Comparison of ENCODE assay signal across 12 mouse cellular contexts in the genomic region with DNA sequence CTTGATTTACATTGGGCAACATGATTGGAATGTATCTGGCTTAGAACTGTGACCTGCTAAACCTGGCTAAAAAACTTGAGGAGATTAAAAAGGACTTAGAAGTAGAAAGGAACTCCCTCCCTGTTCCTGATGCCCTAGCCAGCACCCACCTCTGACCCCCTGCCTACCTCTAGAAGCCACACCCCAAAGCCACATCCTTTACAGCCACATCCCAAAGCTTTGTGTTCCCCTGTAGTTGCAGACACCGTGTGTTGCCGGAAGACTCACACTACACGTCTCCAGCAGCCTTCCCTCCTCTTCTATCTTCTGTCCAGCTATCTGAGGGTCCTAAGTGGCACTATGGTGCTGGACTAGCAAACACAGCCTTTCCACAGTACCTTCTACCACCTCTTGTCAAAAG.
DNase-seq lines count a peak whose midpoint lies in the region.
"Had no signal": no experiment of that assay in that cellular context is flagged by ENCODE, and none has a peak within 500 bp of the region (broad histone marks: within the 10 kb centered on the region; RNA-seq: fewer than 3 reads in every experiment).

No protein-coding gene starts in this region.

- DNase-seq in 416B (ENCODE audit: low read depth), result peak; percentile 57
- DNase-seq in CD8-positive naive resting alpha-beta T cell, adult 2 months (ENCODE audit: low read depth in 2 of 2, low spot score in 2 of 2), result peak; percentile 13 to 27
- DNase-seq in induced T-regulatory cell, adult 2 months (ENCODE audit: low read depth), result peak; percentile 70
- peak; percentile 30 to 62 for DNase-seq in thymus, adult 18-20 months
- DNase-seq in urinary bladder, adult 18-20 months (ENCODE audit: low spot score in 2 of 2), result no peak
- DNase-seq in ovary, postnatal 10 days (ENCODE audit: low spot score), result no peak
- DNase-seq in left cerebral cortex, adult 11 months (ENCODE audit: low spot score), result no peak
- DNase-seq in liver, result no peak
- DNase-seq: adrenal gland, postnatal 25 days; cerebellum, adult 2 months; kidney, adult 18-20 months; kidney, postnatal 25 days had no signal

Comparison
In these comparisons a context has a peak if more than half of its experiments do, and no peak if none do; other contexts are left out.
1. DNase-seq: peak in 416B (single experiment), CD8-positive naive resting alpha-beta T cell, adult 2 months (2 of 2), induced T-regulatory cell, adult 2 months (single experiment) and thymus, adult 18-20 months (2 of 2); none in urinary bladder, adult 18-20 months (0 of 2), ovary, postnatal 10 days (single experiment), left cerebral cortex, adult 11 months (single experiment) and liver (single experiment).